Mouse (Mus musculus): ENCODE measurements around the gene Sema5a.

The Sema5a gene

GRCm38 (mm10) chr15:32353513-32353912 lies 108.9 kb downstream of the Sema5a start:
- no peak for DNase-seq (ENCODE audit: low read depth, low spot score)

DNA sequence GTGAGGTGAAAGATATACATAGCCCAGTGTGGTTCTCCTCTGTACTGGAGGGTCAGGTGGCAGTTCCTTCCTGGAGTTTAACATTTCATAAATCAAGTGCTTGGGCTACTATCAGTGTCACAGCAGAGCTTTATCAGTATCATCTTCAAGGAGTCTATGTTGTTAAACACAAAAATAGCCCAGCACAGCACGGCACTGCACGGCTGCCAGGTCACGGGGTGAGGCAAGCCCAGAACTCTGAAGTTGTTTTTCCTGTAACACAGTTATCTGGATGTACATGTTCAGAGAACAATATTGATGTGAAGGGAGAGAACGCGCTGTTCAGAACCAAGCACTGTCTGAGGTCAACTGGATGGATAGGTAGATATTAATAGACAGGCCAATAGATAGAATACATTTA lies 112.2 kb downstream of the Sema5a start:
- DNase-seq (ENCODE audit: low read depth, low spot score) = no peak

GRCm38 (mm10) chr15:32367841-32368240 lies 123.2 kb downstream of the Sema5a start:
- DNase-seq (ENCODE audit: low read depth, low spot score) = no peak

DNA sequence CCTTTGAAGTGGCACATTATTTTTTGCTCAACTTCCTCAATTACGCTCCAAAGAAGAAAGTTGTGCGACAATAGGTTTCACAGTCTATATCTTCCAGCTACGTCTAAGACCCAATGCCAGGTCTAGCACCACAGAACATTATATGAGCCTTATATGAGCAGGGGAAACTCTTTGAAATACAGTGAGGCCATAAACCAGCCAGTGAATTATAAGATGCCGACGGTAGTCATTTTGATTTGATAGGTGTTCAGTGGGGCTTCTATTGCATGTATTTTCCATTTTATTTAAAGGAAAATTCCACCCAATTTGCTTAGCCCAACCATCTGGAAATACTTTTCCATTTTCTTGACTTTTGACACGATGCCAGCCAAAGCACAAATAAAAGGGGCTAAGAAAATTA lies 126.3 kb downstream of the Sema5a start:
- no peak for DNase-seq (ENCODE audit: low read depth, low spot score)

DNA sequence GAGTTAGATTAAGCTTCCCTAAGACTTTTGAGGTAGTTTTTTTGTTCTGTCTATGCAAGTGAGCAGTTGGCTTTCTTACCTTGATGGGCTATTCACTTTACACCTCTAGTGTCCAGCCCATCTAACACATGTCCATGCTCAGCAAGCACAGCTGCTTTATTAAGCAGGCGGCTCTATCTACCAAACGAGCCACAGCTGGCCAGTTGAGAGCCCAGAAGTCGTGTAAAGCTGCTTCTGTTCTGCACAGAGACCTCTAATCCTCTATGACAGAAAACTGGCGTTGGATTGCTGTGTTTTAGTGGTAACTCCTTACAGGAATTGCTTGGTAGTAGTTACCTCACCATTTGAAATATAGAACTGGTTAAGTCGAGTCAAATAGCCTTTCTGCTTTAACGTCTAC lies 126.8 kb downstream of the Sema5a start:
- no peak for DNase-seq (ENCODE audit: low read depth, low spot score)

- DNase-seq (ENCODE audit: low read depth, low spot score) = no peak
Measured at GRCm38 (mm10) chr15:32376326-32376725, 131.7 kb downstream of the Sema5a start.

- no peak for DNase-seq (ENCODE audit: low read depth, low spot score)
Measured at GRCm38 (mm10) chr15:32377781-32378180, 133.2 kb downstream of the Sema5a start.

- no peak for DNase-seq (ENCODE audit: low read depth, low spot score)
Measured at GRCm38 (mm10) chr15:32380311-32380710, 135.7 kb downstream of the Sema5a start.

GRCm38 (mm10) chr15:32382930-32383481 lies 138.4 kb downstream of the Sema5a start:
- no peak for DNase-seq (ENCODE audit: low read depth, low spot score)

DNA sequence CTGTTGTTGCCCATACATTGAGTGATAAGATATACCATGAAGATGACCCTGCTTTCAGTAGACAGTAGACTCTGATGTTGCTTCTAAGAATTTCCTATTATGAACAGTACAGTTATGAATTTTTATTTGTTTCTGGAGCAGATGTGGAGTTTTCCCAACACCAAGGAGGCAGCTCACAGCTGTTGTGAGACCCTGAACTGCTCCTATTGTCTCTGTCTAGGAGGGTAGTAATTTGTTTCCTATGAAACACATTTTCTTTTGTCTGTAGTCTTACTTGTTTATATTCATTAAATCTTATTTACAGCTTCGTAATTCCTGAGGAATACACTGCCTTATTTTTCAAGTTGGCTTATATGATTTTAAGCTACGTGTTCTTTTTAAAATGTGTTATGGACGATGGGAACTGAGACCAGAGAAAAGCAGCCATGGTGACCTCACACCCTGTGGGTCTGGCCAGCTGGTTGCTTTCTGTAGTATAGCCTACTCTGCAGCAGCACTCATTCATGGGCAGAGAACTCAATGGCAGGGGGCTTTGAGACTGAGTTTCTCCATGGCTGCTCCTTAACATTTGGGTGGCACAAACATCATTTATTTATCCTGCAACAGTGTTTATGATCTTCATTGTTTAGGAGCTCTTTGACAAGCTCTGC lies 151.8 kb downstream of the Sema5a start:
- DNase-seq (ENCODE audit: low read depth, low spot score) = no peak

GRCm38 (mm10) chr15:32397064-32397463 lies 152.5 kb downstream of the Sema5a start:
- DNase-seq (ENCODE audit: low read depth, low spot score) = no peak

- no peak for DNase-seq (ENCODE audit: low read depth, low spot score)
Measured at GRCm38 (mm10) chr15:32398721-32399120, 154.1 kb downstream of the Sema5a start.

DNA sequence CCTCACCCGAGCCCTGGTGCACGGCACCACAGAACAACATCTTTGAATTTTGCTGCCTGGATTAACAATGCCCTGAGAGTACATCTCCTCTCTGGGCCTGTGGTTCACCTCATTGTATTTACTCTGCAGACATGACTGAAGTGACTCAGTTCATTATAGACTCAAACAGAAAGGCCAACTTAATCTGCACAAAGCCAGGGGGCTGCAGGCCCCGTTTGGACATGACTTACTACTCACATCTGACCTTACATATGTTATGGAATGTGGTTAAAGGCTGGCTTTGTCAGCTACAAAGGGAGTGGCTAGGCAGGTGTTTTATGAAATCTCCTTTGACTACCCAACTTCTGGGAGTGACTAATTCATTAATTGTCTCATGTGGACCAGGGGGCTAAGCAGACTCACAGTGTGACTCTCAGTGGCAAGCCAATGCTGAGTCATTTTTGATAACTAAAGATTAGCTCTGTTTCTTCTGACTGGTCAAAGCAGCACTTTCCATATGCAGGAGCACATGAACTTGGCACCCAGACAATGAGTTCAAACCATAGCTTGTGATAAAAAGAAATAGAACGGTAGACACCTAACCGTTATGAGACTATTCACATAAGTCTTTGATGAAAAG lies 157.4 kb downstream of the Sema5a start:
- DNase-seq (ENCODE audit: low read depth, low spot score) = no peak

GRCm38 (mm10) chr15:32403321-32403720 lies 158.7 kb downstream of the Sema5a start:
- no peak for DNase-seq (ENCODE audit: low read depth, low spot score)

DNA sequence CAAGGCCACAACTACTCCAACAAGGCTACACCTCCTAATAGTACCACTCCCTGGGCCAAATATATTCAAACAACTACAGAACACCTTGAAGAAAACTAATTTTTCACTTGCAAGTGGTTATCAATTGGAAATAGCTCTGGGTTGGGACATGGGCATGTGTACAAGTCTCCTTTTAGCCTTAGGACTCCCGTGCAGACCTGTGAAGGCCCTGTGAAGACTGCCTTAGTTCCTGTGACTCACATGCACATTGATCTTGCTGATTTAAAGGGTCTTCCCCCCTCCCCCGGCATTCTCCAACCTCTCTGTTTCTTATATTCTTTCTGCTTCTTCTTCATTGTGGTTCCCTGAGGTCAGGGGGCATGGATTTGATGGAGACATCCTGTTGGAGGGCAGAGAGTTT lies 161.8 kb downstream of the Sema5a start:
- DNase-seq (ENCODE audit: low read depth, low spot score) = no peak

DNA sequence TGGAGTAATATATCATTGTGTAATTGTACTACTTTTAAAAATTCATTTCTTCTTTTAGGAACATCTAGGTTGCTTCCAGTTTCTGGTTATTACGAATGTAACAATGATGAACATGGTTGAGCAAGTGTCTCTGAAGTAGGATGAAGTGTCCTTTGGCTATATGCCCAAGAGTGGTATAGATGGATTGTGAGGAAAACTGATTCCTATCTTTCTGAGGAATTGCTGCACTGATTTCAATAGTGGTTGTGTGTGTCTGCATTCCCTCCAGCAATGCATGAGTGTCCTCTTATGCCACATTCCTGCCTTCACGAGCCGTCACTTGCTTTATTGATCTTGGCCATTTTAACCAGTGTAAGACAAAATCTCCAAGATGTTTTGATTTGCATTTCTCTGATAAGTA lies 163.2 kb downstream of the Sema5a start:
- DNase-seq (ENCODE audit: low read depth, low spot score) = no peak

DNA sequence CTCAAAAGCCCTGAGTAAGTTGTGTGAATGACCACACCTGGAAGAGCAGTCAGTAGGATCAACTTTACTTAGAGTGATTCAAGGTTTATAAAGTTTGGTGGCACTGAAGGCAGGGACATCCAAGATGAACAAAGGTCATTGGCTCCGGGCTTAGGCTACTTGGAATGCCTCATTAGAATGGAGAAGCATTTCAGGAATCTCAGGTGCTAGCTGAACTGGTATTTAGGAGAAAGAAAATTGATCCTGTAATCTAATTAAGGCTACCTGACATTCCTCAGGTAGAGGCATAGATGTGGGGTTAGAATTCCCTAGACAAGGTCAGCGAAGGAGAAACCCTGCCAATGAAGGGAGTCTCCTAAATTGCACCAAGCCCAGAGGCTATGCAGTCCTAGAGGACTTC lies 171.7 kb downstream of the Sema5a start:
- no peak for DNase-seq (ENCODE audit: low read depth, low spot score)

- no peak for DNase-seq (ENCODE audit: low read depth, low spot score)
Measured at GRCm38 (mm10) chr15:32422631-32423030, 178.0 kb downstream of the Sema5a start.

DNA sequence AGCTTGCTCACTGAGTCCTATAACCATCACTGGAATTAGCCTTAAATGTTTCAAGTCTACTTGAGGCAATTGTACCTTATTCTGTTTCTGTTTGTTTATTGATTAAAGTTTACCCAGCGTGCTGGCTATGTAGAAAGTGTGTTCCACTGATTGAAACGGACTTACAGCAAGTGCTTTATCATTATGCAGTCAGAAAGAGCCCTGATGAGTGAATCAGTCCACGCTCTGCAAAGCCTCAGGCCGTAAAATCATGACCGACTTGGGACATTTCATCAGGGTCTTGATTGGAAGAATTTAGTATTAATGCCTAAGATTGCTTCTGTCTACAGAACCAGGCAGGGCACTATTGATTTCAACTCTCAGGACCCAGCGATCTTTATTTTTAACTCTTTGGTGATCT lies 178.5 kb downstream of the Sema5a start:
- no peak for DNase-seq (ENCODE audit: low read depth, low spot score)

DNA sequence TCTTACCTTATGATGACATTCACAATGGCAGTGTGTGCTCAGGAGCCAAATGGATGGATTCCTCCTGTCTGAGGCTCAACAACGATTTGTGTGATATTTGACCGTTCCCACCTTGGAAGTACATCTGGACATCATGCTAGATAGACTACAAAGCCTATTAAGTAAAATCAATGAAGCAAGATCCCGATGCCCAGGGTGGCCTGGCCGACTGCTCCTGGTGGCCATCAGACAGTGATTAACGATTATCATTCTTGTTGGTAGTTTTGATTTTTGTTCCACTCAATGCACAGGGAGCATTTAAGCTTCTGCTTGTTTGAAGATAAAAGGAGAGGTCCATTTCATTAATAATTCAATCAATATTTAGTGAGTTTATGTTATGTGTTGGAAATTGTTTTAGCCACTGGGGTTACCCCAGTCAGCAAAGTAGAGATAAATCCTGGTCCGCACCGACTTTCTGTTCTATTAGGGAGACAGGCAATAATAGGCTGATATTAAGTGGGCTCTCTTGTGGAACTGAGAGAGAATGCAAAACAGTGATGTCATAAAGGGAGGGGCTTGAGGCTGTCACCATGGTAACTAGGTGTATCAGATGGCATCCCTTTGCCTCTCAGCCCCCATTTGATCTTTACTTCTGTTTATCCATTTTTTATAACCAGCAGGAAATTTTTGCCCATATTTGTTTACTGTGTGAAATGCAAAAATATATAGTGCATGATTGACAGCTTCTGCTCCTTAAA lies 182.7 kb downstream of the Sema5a start:
- no peak for DNase-seq (ENCODE audit: low read depth, low spot score)

- peak; percentile 20 for DNase-seq (ENCODE audit: low read depth, low spot score)
Measured at GRCm38 (mm10) chr15:32432927-32433832, 188.6 kb downstream of the Sema5a start.

GRCm38 (mm10) chr15:32433833-32434155 lies 189.2 kb downstream of the Sema5a start:
- no peak for DNase-seq (ENCODE audit: low read depth, low spot score)

Measured in brain, embryonic 18.5 days (tissue).